Mouse (Mus musculus) myocyte (in vitro differentiated cells): ENCODE data around the gene Pard3b. TPM values are rescaled to one million over a fixed set of nuclear protein-coding genes. Genes with fewer than 3 reads are reported as not detected.

Experiments
- H3K27me3 ChIP-seq: one replicate; pipeline ENCODE4 v1.6.1; 2011; ENCODE audit not compliant: control insufficient read depth, insufficient read depth, insufficient read length
- H3K36me3 ChIP-seq: one replicate; pipeline ENCODE4 v1.6.1; 2011; ENCODE audit not compliant: control insufficient read depth, insufficient read depth
- H3K4me2 ChIP-seq: one replicate; pipeline ENCODE4 v1.6.1; 2011; ENCODE audit warnings: low read depth, control low read depth
- H3K4me3 ChIP-seq: one replicate; pipeline ENCODE4 v1.5.1; 2011; ENCODE audit warnings: mild to moderate bottlenecking, control low read depth, moderate library complexity
- H3K79me2 ChIP-seq: one replicate; pipeline ENCODE4 v1.6.1; 2011; ENCODE audit not compliant: control insufficient read depth, insufficient read depth
- H3ac ChIP-seq: one replicate; pipeline ENCODE4 v1.6.1; 2011; ENCODE audit not compliant: control insufficient read depth, insufficient read length
- CEBPB ChIP-seq: IDR thresholded peaks from 2 replicates; pipeline ENCODE4 v1.6.1; 2011; ENCODE audit warnings: mild to moderate bottlenecking, moderate library complexity; ENCODE audit not compliant: poor library complexity, insufficient read depth, severe bottlenecking
- E2F4 ChIP-seq: IDR thresholded peaks from one replicate; pipeline ENCODE4 v1.6.1; 2011; ENCODE audit warnings: mild to moderate bottlenecking, control low read depth, moderate library complexity; ENCODE audit not compliant: insufficient read depth
- MAX ChIP-seq: IDR thresholded peaks from one replicate; pipeline ENCODE4 v1.6.1; 2011; ENCODE audit warnings: low read depth, mild to moderate bottlenecking, control low read depth
- MYOD1 ChIP-seq, 3 experiments: IDR thresholded peaks; one replicate each; pipeline ENCODE4 v1.6.1; 2011; ENCODE audit warnings: control low read depth in 2 of 3, low read depth in 2 of 3, mild to moderate bottlenecking in 2 of 3, moderate library complexity in 1 of 3; ENCODE audit not compliant: insufficient read length in 2 of 3, control insufficient read depth in 1 of 3
- MYOG ChIP-seq, 3 experiments: IDR thresholded peaks; one replicate each; pipeline ENCODE4 v1.6.1; 2011; ENCODE audit warnings: control low read depth in 2 of 3, low read depth in 2 of 3, mild to moderate bottlenecking in 2 of 3; ENCODE audit not compliant: insufficient read length in 2 of 3, control insufficient read depth in 1 of 3, insufficient read depth in 1 of 3
- POLR2A ChIP-seq: IDR thresholded peaks from one replicate; pipeline ENCODE4 v1.6.1; 2011; ENCODE audit warnings: low read depth, mild to moderate bottlenecking, control low read depth, moderate library complexity; ENCODE audit not compliant: insufficient read length
- POLR2AphosphoS2 ChIP-seq: IDR thresholded peaks from one replicate; pipeline ENCODE4 v1.6.1; 2011; ENCODE audit warnings: low read depth, control low read depth; ENCODE audit not compliant: insufficient read length
- REST ChIP-seq: IDR thresholded peaks from one replicate; pipeline ENCODE4 v1.6.1; 2011; ENCODE audit warnings: mild to moderate bottlenecking, control low read depth, moderate library complexity; ENCODE audit not compliant: insufficient read depth, insufficient read length
- SRF ChIP-seq: IDR thresholded peaks from one replicate; pipeline ENCODE4 v1.6.1; 2011; ENCODE audit warnings: low read depth; ENCODE audit not compliant: control insufficient read depth, insufficient read length
- TCF12 ChIP-seq: IDR thresholded peaks from one replicate; pipeline ENCODE4 v1.6.1; 2011; ENCODE audit warnings: mild to moderate bottlenecking, control low read depth; ENCODE audit not compliant: poor library complexity, insufficient read depth, severe bottlenecking
- TCF3 ChIP-seq: IDR thresholded peaks from one replicate; pipeline ENCODE4 v1.6.1; 2011; ENCODE audit warnings: low read depth, control low read depth; ENCODE audit not compliant: insufficient read length
- USF1 ChIP-seq: IDR thresholded peaks from one replicate; pipeline ENCODE4 v1.6.1; 2011; ENCODE audit warnings: low read depth, mild to moderate bottlenecking, control low read depth, moderate library complexity
- polyA plus RNA-seq: library from polyadenylated mRNA; unstranded; fragments of >200 nt; fragmentation: generic; extraction: Trizol; gene quantifications from one replicate; pipeline ENCODE4 v1.2.1, GENCODE M21; 2012; ENCODE audit warnings: missing spikeins

Pard3b gene
- polyA plus RNA-seq, 1 experiment, result 0.17 TPM

DNA sequence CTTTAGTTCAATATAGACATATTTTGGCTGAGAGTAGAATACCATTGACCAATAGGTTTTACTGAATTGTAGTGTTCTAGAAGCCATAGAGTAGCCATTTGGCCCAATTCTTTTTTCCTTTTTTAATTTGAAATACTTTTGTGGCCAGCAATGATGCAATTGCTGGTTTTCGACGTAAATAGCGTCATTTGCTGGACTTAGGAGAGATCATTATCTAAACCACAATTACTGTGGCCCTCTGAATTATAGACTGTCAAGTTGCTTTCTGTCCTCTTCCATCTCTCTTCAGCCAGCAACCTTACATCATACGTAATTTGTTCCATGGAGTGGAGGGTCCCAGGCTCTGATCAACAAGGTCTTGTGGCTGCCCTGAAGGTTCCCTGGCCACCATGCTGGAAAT, 1000.8 kb downstream of the Pard3b start:
- H3K27me3 ChIP-seq, result no peaks in the 10 kb centered on the region
- H3K79me2 ChIP-seq, result no peaks in the 10 kb centered on the region
- no peak overlapping the region for H3ac ChIP-seq
- no peak overlapping the region for H3K4me3 ChIP-seq
- H3K36me3 ChIP-seq, result no peaks in the 10 kb centered on the region
- TF ChIP-seq TCF3, result no peak
- TF ChIP-seq CEBPB, result peak; percentile 82
- H3K4me2 ChIP-seq, result no peak overlapping the region

DNA sequence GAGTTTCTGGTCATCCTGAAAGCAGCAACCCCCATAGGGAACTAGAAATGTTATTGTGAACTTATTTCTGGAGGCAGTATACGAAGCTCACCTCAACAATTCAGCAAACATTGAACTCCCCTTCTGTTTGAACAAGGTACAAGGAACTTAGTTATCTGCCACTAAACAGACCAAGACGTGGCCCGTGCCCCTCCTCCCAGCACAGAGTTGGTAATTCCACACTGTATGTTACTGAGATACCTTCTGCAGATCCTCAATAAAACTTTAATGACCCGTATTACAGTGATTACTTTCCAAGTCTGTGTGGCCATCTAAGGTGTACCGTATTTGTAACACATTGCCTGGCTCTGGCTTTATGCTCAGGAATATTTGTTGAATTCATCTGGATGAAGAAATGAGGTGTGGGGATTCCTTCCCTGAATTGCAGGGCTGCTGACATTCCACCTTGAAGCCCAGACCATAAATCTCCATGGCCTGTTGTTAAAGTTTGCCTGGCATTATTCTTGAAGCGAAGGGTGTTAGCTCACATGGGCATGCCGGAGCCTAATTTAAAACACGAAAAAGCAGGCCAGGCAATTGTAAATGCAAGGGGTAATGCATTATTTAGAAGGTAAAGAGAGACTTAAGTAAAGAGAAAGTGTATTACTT, 1006.1 kb downstream of the Pard3b start:
- H3K4me3 ChIP-seq, result no peak overlapping the region
- H3ac ChIP-seq, result no peak overlapping the region
- no peaks in the 10 kb centered on the region for H3K36me3 ChIP-seq
- no peaks in the 10 kb centered on the region for H3K79me2 ChIP-seq
- no peak overlapping the region for H3K4me2 ChIP-seq
- H3K27me3 ChIP-seq, result no peaks in the 10 kb centered on the region
- no peak for TF ChIP-seq CEBPB
- no peak for TF ChIP-seq TCF3
- TF ChIP-seq SRF, result no peak
- no peak for TF ChIP-seq E2F4
- TF ChIP-seq MAX, result no peak
- TF ChIP-seq USF1, result no peak
- no peak for TF ChIP-seq MYOD1 (IDR thresholded peaks at IDR 0.05; ENCODE audit: control insufficient read depth in 1 of 3, insufficient read length in 2 of 3, low read depth in 2 of 3)
- no peak for TF ChIP-seq POLR2A
- TF ChIP-seq POLR2AphosphoS2, result no peak
- TF ChIP-seq TCF12, result no peak
- TF ChIP-seq REST, result no peak
- TF ChIP-seq MYOG (IDR thresholded peaks at IDR 0.05; ENCODE audit: control insufficient read depth in 1 of 3, insufficient read depth in 1 of 3, insufficient read length in 2 of 3, low read depth in 2 of 3), result no peak

- Histone ChIP-seq H3K36me3 (no peaks in the 10 kb centered on the region), H3K27me3 (no peaks in the 10 kb centered on the region), H3K4me3 (no peak overlapping the region), H3ac (no peak overlapping the region), H3K79me2 (no peaks in the 10 kb centered on the region), H3K4me2 (no peak overlapping the region)
- no peak for TF ChIP-seq USF1
- TF ChIP-seq MYOG (IDR thresholded peaks at IDR 0.05; ENCODE audit: control insufficient read depth in 1 of 3, insufficient read depth in 1 of 3, insufficient read length in 2 of 3, low read depth in 2 of 3), result no peak
- no peak for TF ChIP-seq CEBPB
- no peak for TF ChIP-seq POLR2A
- no peak for TF ChIP-seq TCF3
- no peak for TF ChIP-seq MYOD1 (IDR thresholded peaks at IDR 0.05; ENCODE audit: control insufficient read depth in 1 of 3, insufficient read length in 2 of 3, low read depth in 2 of 3)
- no peak for TF ChIP-seq TCF12
- TF ChIP-seq E2F4, result no peak
- no peak for TF ChIP-seq REST
- TF ChIP-seq POLR2AphosphoS2, result no peak
- TF ChIP-seq MAX, result no peak
- no peak for TF ChIP-seq SRF
These were observed 1008.2 kb downstream of the Pard3b start for GRCm38 (mm10) chr1:62646812-62647211.

GRCm38 (mm10) chr1:62648116-62648515, 1009.5 kb downstream of the Pard3b start:
- no peaks in the 10 kb centered on the region for H3K36me3 ChIP-seq
- no peak overlapping the region for H3K4me2 ChIP-seq
- no peak for TF ChIP-seq MAX
- no peak for TF ChIP-seq CEBPB
- TF ChIP-seq E2F4, result no peak
- no peak overlapping the region for H3ac ChIP-seq
- no peak overlapping the region for H3K4me3 ChIP-seq
- H3K79me2 ChIP-seq, result no peaks in the 10 kb centered on the region
- H3K27me3 ChIP-seq, result no peaks in the 10 kb centered on the region

DNA sequence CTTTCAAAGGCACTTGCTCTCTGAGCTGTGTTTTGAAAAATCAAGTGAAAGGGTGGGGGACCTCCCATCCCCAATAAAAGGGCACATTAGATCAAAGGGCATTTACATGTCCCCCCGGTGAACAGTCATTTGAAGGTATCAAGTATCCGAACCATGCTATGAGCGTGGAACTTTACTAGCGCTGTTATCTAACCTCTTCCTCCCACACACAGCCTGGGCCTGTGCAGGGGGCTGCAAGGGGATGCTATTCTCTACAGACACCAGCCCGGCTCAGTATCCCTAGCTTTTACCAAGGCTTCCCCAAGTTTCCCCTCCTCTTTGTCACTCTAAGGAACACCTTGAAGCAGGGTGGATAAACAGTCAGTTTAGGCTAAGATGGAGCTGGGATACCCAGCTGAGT, 1010.0 kb downstream of the Pard3b start:
- no peaks in the 10 kb centered on the region for H3K27me3 ChIP-seq
- no peaks in the 10 kb centered on the region for H3K36me3 ChIP-seq
- H3ac ChIP-seq, result no peak overlapping the region
- TF ChIP-seq MYOD1 (IDR thresholded peaks at IDR 0.05; ENCODE audit: control insufficient read depth in 1 of 3, insufficient read length in 2 of 3, low read depth in 2 of 3) (no peak), TCF3 (no peak), SRF (no peak), MYOG (IDR thresholded peaks at IDR 0.05; ENCODE audit: control insufficient read depth in 1 of 3, insufficient read depth in 1 of 3, insufficient read length in 2 of 3, low read depth in 2 of 3) (no peak), POLR2AphosphoS2 (no peak), E2F4 (no peak), POLR2A (no peak), REST (no peak), USF1 (no peak), CEBPB (no peak), TCF12 (no peak), MAX (no peak)
- H3K4me2 ChIP-seq, result no peak overlapping the region
- no peaks in the 10 kb centered on the region for H3K79me2 ChIP-seq
- no peak overlapping the region for H3K4me3 ChIP-seq
